Mouse (Mus musculus): Measurements from ENCODE around the gene Kel.

DNA sequence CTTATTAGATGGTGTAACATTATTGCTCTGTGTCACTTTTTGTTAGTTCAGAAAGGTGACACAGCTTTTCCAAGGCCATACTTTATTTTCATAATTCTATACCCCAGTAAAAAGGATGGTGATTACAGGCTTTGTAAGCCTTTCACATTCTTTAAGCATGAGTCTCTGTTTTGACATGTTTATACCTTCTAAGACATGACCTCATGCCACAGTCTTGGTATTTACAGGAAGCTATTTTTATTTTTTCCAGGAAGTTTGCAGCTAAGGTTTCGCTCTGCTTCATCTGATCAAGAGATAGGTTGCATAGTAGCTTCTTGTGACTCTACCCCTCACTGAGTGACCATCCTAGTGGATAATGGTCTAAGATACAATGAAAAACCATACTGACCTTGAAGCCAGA lies 9.7 kb downstream of the Kel start:
- TF ChIP-seq CTCF (IDR thresholded peaks at IDR 0.05; ENCODE audit: control insufficient read depth, insufficient read depth, low read length) (no peak), POLR2A (IDR thresholded peaks at IDR 0.05; ENCODE audit: borderline replicate concordance, control insufficient read depth, low read depth, low read length) (no peak)
